Mouse (Mus musculus) brain, adult 2 months (tissue): ENCODE data around the gene Vipr1.

ENCODE experiments used
- DNase-seq: peaks from one replicate; pipeline ENCODE4 v3.0.0; 2011; ENCODE audit warnings: low read depth, low spot score

Gene Vipr1

GRCm38 (mm10) chr9:121677476-121677875 lies 35.0 kb downstream of the Vipr1 start:
- DNase-seq = no peak

GRCm38 (mm10) chr9:121679549-121679948 lies 37.0 kb downstream of the Vipr1 start:
- DNase-seq = peak; percentile 70

GRCm38 (mm10) chr9:121681191-121681590 lies 38.7 kb downstream of the Vipr1 start:
- no peak for DNase-seq

- peak; percentile 53 for DNase-seq
Observed at GRCm38 (mm10) chr9:121682037-121682680, 39.6 kb downstream of the Vipr1 start.

- DNase-seq = no peak
Observed at GRCm38 (mm10) chr9:121684702-121685101, 42.2 kb downstream of the Vipr1 start.

GRCm38 (mm10) chr9:121690200-121690651 lies 47.7 kb downstream of the Vipr1 start:
- peak; percentile 89 for DNase-seq

GRCm38 (mm10) chr9:121690734-121691133 lies 48.2 kb downstream of the Vipr1 start:
- no peak for DNase-seq

- DNase-seq = no peak
Observed at GRCm38 (mm10) chr9:121694736-121695135, 52.2 kb downstream of the Vipr1 start.

- peak; percentile 45 for DNase-seq
Observed at GRCm38 (mm10) chr9:121696626-121697025, 54.1 kb downstream of the Vipr1 start.

- DNase-seq = peak; percentile 57
Observed at GRCm38 (mm10) chr9:121697150-121698049, 54.9 kb downstream of the Vipr1 start.

- no peak for DNase-seq
Observed at GRCm38 (mm10) chr9:121704261-121704645, 61.7 kb downstream of the Vipr1 start.

- DNase-seq = peak; percentile 97
Observed at GRCm38 (mm10) chr9:121704646-121705625, 62.4 kb downstream of the Vipr1 start, which contains the start of gene Sec22c. Gene Sec22c (minus strand): TSS chr9:121705490.

- DNase-seq = no peak
Observed at GRCm38 (mm10) chr9:121706029-121706675, 63.6 kb downstream of the Vipr1 start.

GRCm38 (mm10) chr9:121707801-121708200 lies 65.3 kb downstream of the Vipr1 start:
- DNase-seq = no peak

GRCm38 (mm10) chr9:121708506-121709486 lies 66.3 kb downstream of the Vipr1 start:
- peak; percentile 22 for DNase-seq

GRCm38 (mm10) chr9:121709898-121710583 lies 67.5 kb downstream of the Vipr1 start, which contains the start of gene Ss18l2:
Gene Ss18l2 (plus strand): TSS chr9:121710329.
- DNase-seq = peak; percentile 100

GRCm38 (mm10) chr9:121710584-121710975 lies 68.1 kb downstream of the Vipr1 start:
- peak; percentile 44 for DNase-seq

GRCm38 (mm10) chr9:121717048-121717447 lies 74.5 kb downstream of the Vipr1 start:
- no peak for DNase-seq
